Mouse (Mus musculus) C2C12 (cell line): Measurements from ENCODE around the gene Prcd.

Source experiments
- MAX ChIP-seq: IDR thresholded peaks from one replicate; pipeline ENCODE4 v1.6.1; 2011; ENCODE audit warnings: mild to moderate bottlenecking, control low read depth
- USF1 ChIP-seq: IDR thresholded peaks from one replicate; pipeline ENCODE4 v1.6.1; 2011; ENCODE audit warnings: low read depth, mild to moderate bottlenecking, control low read depth, moderate library complexity

DNA sequence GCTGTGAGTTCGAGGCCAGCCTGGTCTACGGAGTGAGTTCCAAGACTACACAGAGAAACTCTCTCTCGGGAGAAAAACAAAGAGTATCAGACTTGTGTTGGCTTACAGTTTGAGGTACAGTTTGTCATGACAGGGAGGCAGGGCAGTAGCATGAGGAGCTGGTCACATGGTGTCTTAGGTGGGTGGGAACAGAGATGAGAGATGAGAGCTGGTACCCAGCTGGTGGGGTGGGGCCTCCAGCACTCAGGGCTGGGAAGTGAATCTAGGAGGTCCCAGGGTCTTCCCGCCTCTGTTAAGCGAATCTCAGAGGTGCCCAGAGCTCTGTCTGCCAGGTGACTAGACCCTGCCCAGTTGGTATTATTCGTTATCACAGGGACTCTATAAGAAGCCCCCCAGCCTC, 23.9 kb upstream of the Prcd start:
- TF ChIP-seq MAX (no peak), USF1 (peak; percentile 14)
